Mouse (Mus musculus) heart, embryonic 10.5 days (tissue): ENCODE results near the gene Gpsm2. TPM values are rescaled to one million over a fixed set of nuclear protein-coding genes. Genes with fewer than 3 reads are reported as not detected.

Source experiments
- DNase-seq: peaks from one replicate; pipeline ENCODE4 v3.0.0-alpha.2; 2017; ENCODE audit warnings: low spot score
- H3K27ac ChIP-seq: fragments of 300-500 bp; sonication (generic); 2 replicates; pipeline ENCODE4 v1.5.1; 2016; ENCODE audit warnings: mild to moderate bottlenecking
- H3K27me3 ChIP-seq: fragments of 300-500 bp; sonication (generic); 2 replicates; pipeline ENCODE4 v1.6.1; 2016; ENCODE audit warnings: mild to moderate bottlenecking; ENCODE audit not compliant: poor library complexity, insufficient read depth, severe bottlenecking
- H3K36me3 ChIP-seq: fragments of 300-500 bp; sonication (generic); 2 replicates; pipeline ENCODE4 v1.6.1; 2016; ENCODE audit warnings: mild to moderate bottlenecking, moderate library complexity
- H3K4me1 ChIP-seq: fragments of 300-500 bp; sonication (generic); 2 replicates; pipeline ENCODE4 v1.6.1; 2016; ENCODE audit warnings: mild to moderate bottlenecking
- H3K4me3 ChIP-seq: fragments of 300-500 bp; sonication (generic); 2 replicates; pipeline ENCODE4 v1.5.1; 2016; ENCODE audit warnings: mild to moderate bottlenecking, moderate library complexity
- H3K9me3 ChIP-seq: fragments of 300-500 bp; sonication (generic); 2 replicates; pipeline ENCODE4 v1.6.1; 2016; ENCODE audit warnings: mild to moderate bottlenecking, moderate library complexity
- WGBS: fragments of 180-500 bp; shearing (Covaris S2); methylation state at CpG from one replicate; pipeline ENCODE4 v1.1.7; 2016; 5-methylcytosine and 5-hydroxymethylcytosine counted together
- polyA plus RNA-seq: library from polyadenylated mRNA; unstranded; fragments of >200 nt; fragmentation: Nextera tagmentation; extraction: Ambion mirVana; gene quantifications from 2 replicates; pipeline ENCODE4 v1.2.1, GENCODE M21; 2016

Gpsm2 gene
- polyA plus RNA-seq, 1 experiment from 2014 or later = 38.7 TPM

DNA sequence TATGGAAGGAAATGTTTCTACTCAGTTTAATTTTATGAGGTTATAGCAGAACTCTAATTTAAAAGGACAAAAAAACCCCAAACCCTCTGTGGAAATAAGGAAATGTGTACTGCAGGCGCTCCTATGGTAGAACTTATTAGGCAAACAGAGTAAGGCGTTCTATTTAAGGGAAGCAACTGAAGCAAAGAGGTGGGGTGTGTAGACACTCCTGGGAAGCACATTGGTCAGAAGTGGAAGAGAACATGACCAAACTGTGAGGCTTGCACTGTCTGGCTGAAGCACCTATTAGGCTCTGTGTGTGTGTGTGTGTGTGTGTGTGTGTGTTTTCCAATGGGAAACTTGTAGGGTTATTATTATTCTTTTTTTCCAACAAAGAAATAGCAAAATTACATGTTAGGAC, 2.8 kb downstream of the Gpsm2 start:
- H3K27ac ChIP-seq = no peak overlapping the region
- no peaks in the 10 kb centered on the region for H3K27me3 ChIP-seq
- no peaks in the 10 kb centered on the region for H3K9me3 ChIP-seq
- peaks cover 14% of the 10 kb centered on the region for H3K4me1 ChIP-seq
- no peaks in the 10 kb centered on the region for H3K36me3 ChIP-seq
- H3K4me3 ChIP-seq = no peak overlapping the region
- 84% methylated on average over 2 of the region's 2 CpGs for whole genome bisulfite sequencing
- DNase-seq = no peak

DNA sequence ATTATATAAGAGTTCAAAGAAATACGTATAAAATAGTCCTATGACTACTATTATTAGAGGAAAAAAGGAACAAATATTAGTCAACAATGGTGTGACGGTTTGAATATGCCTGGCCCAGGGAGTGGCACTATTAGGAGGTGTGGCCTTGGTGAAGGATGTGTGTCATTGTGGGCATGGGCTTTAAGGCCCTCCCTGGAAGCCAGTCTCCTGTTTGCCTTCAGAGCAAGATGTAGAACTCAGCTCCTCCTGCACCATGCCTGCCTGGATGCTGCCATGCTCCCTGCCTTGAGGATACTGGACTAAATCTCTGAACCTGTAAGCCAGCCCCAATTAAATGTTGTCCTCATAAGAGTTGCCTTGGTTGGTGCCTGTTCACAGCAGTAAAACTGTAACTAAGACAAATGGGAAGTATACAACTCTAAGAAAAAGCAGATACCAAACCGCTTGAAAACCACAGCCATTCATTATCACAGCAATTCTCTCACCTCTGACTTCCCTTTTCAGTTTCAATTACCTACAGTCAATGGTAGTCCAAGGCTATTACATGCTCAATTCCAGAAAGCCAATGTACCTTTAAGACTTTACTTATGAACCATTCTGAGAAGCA, 4.1 kb downstream of the Gpsm2 start:
- no peak overlapping the region for H3K27ac ChIP-seq
- no peaks in the 10 kb centered on the region for H3K9me3 ChIP-seq
- no peaks in the 10 kb centered on the region for H3K27me3 ChIP-seq
- WGBS = 89% methylated on average over 3 of the region's 3 CpGs
- no peaks in the 10 kb centered on the region for H3K36me3 ChIP-seq
- H3K4me1 ChIP-seq = peaks cover 18% of the 10 kb centered on the region
- no peak for DNase-seq
- H3K4me3 ChIP-seq = no peak overlapping the region

- 83% methylated on average over 4 of the region's 4 CpGs for WGBS
- Histone ChIP-seq H3K9me3 (no peaks in the 10 kb centered on the region), H3K27me3 (no peaks in the 10 kb centered on the region), H3K27ac (no peak overlapping the region), H3K4me3 (no peak overlapping the region), H3K4me1 (peaks cover 14% of the 10 kb centered on the region; the same call in 1 of the 2 replicates), H3K36me3 (no peaks in the 10 kb centered on the region)
- DNase-seq = no peak
Measured at GRCm38 (mm10) chr3:108714837-108715236, 7.3 kb downstream of the Gpsm2 start.

GRCm38 (mm10) chr3:108713065-108713675, 8.9 kb downstream of the Gpsm2 start:
- no peaks in the 10 kb centered on the region for H3K27me3 ChIP-seq
- H3K4me3 ChIP-seq = no peak overlapping the region
- H3K36me3 ChIP-seq = no peaks in the 10 kb centered on the region
- peaks cover 9% of the 10 kb centered on the region; the same call in 1 of the 2 replicates for H3K4me1 ChIP-seq
- WGBS = 75% methylated on average over 3 of the region's 3 CpGs
- no peak for DNase-seq
- H3K27ac ChIP-seq = no peak overlapping the region
- H3K9me3 ChIP-seq = no peaks in the 10 kb centered on the region

DNA sequence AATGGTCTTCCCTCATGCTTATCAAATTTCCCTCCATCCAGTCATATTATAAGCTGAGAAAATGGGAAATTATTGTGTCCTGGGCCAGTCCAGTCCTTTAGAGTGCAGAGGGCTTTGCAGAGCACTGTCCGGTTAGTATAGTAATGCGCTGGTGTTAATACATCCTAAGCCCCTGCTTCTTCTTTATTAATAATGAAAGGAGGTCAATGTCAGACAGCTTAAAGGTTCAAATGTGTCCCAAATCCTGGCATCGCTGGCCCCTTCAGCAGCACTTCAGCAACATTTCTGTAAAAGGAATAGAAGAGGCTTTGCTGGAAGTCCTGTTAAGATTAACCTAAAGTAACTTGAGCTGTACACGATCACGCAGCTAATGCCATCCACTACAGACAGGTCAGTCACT, 10.8 kb downstream of the Gpsm2 start:
- no peak overlapping the region for H3K4me3 ChIP-seq
- H3K36me3 ChIP-seq = peaks cover 3% of the 10 kb centered on the region; the same call in 1 of the 2 replicates

GRCm38 (mm10) chr3:108702789-108703188, 19.3 kb downstream of the Gpsm2 start:
- H3K36me3 ChIP-seq = peaks cover 38% of the 10 kb centered on the region

More for the DNA sequence above, 10.8 kb downstream of the Gpsm2 start:
- 92% methylated on average over 5 of the region's 5 CpGs for WGBS
- no peaks in the 10 kb centered on the region for H3K9me3 ChIP-seq
- H3K27me3 ChIP-seq = no peaks in the 10 kb centered on the region
- no peak for DNase-seq
- H3K4me1 ChIP-seq = peaks cover 9% of the 10 kb centered on the region; the same call in 1 of the 2 replicates
- H3K27ac ChIP-seq = no peak overlapping the region

GRCm38 (mm10) chr3:108701256-108701655, 20.9 kb downstream of the Gpsm2 start:
- Histone ChIP-seq H3K4me1 (no peaks in the 10 kb centered on the region), H3K27ac (no peak overlapping the region), H3K4me3 (no peak overlapping the region), H3K36me3 (peaks cover 49% of the 10 kb centered on the region), H3K9me3 (no peaks in the 10 kb centered on the region), H3K27me3 (no peaks in the 10 kb centered on the region)
- no peak for DNase-seq
- WGBS = 72% methylated on average over 1 of the region's 1 CpGs

More at GRCm38 (mm10) chr3:108702789-108703188, 19.3 kb downstream of the Gpsm2 start:
- WGBS = 89% methylated on average over 8 of the region's 8 CpGs
- Histone ChIP-seq H3K27ac (no peak overlapping the region), H3K4me3 (no peak overlapping the region), H3K9me3 (no peaks in the 10 kb centered on the region), H3K4me1 (no peaks in the 10 kb centered on the region), H3K27me3 (no peaks in the 10 kb centered on the region)
- DNase-seq = no peak

DNA sequence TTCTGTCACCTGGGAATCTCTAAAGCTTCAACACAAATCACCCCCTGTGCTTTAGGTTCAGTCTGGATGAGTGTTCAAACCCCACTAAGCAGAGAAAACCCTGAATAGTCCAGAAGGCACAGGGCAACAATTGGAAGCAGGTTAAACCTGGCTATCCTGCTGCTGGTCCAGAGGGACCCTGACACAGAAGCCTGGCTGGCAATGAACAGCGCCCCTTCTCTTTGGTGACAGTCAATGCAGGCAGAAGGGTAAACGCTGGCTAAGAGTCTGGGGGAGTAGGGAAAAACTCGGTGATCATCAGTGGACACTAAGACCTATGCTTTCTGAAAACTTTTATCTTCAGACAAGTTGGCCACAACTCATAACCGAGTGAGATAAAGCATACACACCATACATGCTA, 22.3 kb downstream of the Gpsm2 start:
- Histone ChIP-seq H3K4me3 (no peak overlapping the region), H3K27me3 (no peaks in the 10 kb centered on the region), H3K9me3 (no peaks in the 10 kb centered on the region), H3K4me1 (no peaks in the 10 kb centered on the region), H3K36me3 (peaks cover 59% of the 10 kb centered on the region), H3K27ac (no peak overlapping the region)
- no peak for DNase-seq
- WGBS = 89% methylated on average over 4 of the region's 4 CpGs

DNA sequence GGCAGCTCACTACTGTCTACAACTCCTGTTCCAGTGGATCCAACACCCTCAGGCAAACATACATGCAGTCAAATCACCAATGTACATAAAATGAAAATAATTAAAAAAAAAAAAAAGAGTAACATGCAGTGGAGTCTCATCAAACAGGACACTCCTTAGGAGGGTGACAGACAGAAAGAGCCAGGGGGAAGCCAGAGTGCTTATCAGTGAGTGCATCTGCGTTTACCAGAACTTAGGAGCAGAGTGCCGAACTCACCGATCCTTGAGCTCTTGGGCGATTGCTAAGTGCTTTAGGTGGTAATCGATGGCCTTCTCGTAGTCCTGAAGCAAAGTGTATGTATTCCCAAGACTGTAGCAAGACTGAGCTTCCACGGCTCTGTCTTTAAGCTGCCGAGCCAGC, 23.4 kb downstream of the Gpsm2 start:
- peaks cover 69% of the 10 kb centered on the region for H3K36me3 ChIP-seq
- 88% methylated on average over 8 of the region's 8 CpGs for WGBS
- H3K4me3 ChIP-seq = no peak overlapping the region
- no peaks in the 10 kb centered on the region for H3K27me3 ChIP-seq
- no peak for DNase-seq
- H3K9me3 ChIP-seq = no peaks in the 10 kb centered on the region
- no peaks in the 10 kb centered on the region for H3K4me1 ChIP-seq
- no peak overlapping the region for H3K27ac ChIP-seq

GRCm38 (mm10) chr3:108694321-108694720, 27.8 kb downstream of the Gpsm2 start:
- H3K27me3 ChIP-seq = no peaks in the 10 kb centered on the region
- H3K36me3 ChIP-seq = peaks cover 59% of the 10 kb centered on the region
- no peak overlapping the region for H3K4me3 ChIP-seq
- 68% methylated on average over 9 of the region's 9 CpGs for WGBS
- H3K9me3 ChIP-seq = no peaks in the 10 kb centered on the region
- H3K4me1 ChIP-seq = no peaks in the 10 kb centered on the region
- no peak overlapping the region for H3K27ac ChIP-seq
- no peak for DNase-seq

DNA sequence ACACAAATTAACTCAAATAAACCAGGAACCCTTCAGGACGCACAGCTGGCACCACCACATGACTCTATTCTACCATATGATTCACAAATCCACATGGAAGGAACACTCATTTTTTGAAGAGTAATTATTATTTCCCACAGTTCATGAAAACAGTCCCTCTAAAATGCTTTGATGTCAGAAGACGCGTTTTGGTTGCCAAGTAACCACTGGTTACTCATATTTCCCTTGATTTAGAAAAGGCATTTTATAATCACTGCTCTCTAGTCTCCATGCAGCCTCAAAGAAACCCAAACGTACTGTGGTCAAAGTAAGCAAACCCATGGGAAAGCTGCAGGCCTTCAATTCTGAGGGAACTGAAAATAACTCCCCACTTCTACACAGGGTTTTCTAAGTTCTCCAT, 32.1 kb downstream of the Gpsm2 start:
- H3K36me3 ChIP-seq = peaks cover 56% of the 10 kb centered on the region
- no peak overlapping the region for H3K27ac ChIP-seq

GRCm38 (mm10) chr3:108689446-108689845, 32.7 kb downstream of the Gpsm2 start:
- H3K36me3 ChIP-seq = peaks cover 52% of the 10 kb centered on the region
- H3K27me3 ChIP-seq = no peaks in the 10 kb centered on the region
- H3K9me3 ChIP-seq = no peaks in the 10 kb centered on the region
- WGBS = 87% methylated on average over 8 of the region's 8 CpGs
- no peaks in the 10 kb centered on the region for H3K4me1 ChIP-seq
- DNase-seq = no peak
- no peak overlapping the region for H3K27ac ChIP-seq
- H3K4me3 ChIP-seq = no peak overlapping the region

More for the DNA sequence above, 32.1 kb downstream of the Gpsm2 start:
- Histone ChIP-seq H3K4me3 (no peak overlapping the region), H3K9me3 (no peaks in the 10 kb centered on the region), H3K27me3 (no peaks in the 10 kb centered on the region), H3K4me1 (no peaks in the 10 kb centered on the region)
- WGBS = 89% methylated on average over 4 of the region's 4 CpGs
- DNase-seq = no peak

DNA sequence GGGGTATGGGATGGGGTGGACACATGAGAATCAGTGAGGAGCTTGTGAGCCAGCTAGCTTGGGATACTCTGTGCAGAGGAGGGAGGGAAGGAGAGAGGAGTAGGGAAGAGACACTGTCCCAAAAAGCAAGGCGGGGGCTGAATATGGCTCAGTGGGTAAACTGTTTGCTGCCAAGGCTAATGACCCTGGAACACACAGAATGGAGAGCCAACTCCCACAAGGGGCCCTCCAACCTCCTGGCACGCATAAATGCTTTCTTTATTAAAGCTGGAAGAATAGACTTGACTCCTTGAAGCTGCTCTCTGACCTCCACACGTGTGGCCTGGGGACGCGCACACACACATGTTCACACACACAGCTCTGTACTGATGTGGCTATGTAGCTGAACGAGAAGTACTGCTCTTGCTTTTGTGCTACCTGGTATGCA, 33.1 kb downstream of the Gpsm2 start:
- DNase-seq = no peak

More for the DNA sequence above, 33.1 kb downstream of the Gpsm2 start:
- H3K4me1 ChIP-seq = no peaks in the 10 kb centered on the region
- no peaks in the 10 kb centered on the region for H3K9me3 ChIP-seq
- H3K4me3 ChIP-seq = no peak overlapping the region
- peaks cover 52% of the 10 kb centered on the region for H3K36me3 ChIP-seq
- WGBS = 94% methylated on average over 6 of the region's 6 CpGs
- no peak overlapping the region for H3K27ac ChIP-seq
- no peaks in the 10 kb centered on the region for H3K27me3 ChIP-seq
